Mouse (Mus musculus) right cerebral cortex, adult 18-20 months (tissue): ENCODE data around the gene Arhgap40.
A peak's percentile ranks its signal among the peaks of the same experiment; 100 is the strongest.

Source experiments
- DNase-seq: peaks from one replicate; pipeline ENCODE4 v3.0.0; 2022; ENCODE audit warnings: mixed read lengths

The Arhgap40 gene

DNA sequence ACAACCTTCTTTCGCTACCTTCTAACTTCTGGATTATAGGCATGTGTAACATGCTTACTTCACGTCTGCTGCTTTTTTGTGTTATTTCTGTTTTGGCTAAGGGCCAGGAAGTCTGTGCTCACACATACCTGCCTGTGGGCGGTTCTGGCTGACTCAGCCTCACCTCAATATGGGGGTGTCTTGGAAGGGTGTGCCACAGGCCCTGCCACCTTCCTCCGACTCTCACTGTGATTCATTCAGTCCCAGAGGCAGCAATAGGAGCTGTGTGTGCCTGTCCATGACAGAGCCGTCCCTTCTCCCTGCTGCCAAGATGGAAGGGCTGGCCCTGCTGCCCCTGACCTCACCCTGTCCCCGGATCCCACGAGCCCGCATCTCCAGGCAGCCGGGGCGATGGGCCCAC is at the start of gene Arhgap40:
Arhgap40 (plus strand) TSS at position 269 of the 400 bp plus-strand sequence.
- DNase-seq: peak; percentile 25

DNA sequence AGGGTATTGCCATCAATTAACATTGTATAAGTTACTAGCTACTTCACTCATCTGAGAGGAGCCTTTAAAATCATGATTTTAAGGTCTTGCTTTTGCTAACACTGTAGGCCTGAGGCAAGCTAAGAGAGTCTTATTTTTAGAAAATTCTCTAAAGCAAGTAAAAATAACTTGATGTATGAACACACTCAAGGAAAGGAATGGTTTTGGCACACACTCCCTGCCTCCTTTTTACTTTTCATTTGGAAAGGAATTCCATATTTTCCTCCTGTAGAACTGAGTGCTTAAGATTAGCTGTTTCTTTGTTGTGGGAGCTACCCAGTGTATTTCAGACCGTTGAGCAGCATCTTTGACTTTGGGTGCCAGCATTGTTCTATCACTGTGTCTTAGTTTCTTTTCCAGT is 38.4 kb upstream of the Arhgap40 start:
- no peak for DNase-seq

DNA sequence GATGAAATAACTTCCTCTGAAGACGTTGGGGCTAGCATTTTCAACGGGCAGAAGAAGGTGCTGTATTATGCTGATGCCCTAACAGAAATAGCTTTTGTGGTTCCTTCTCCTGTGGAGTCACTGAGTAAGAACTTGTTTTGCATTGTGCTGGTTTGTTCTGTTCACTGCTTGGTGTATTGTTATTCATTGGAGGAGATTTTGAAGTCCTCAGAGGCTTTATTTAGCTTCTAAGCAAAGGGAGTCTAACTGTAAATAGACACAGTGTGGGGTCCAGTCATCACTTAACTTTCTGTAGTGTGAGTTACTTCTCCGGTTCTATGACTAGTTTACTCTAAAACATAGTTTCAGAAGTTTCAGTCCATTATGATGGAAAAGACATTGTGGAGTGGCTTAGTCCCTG is 35.0 kb upstream of the Arhgap40 start:
- DNase-seq: no peak

DNA sequence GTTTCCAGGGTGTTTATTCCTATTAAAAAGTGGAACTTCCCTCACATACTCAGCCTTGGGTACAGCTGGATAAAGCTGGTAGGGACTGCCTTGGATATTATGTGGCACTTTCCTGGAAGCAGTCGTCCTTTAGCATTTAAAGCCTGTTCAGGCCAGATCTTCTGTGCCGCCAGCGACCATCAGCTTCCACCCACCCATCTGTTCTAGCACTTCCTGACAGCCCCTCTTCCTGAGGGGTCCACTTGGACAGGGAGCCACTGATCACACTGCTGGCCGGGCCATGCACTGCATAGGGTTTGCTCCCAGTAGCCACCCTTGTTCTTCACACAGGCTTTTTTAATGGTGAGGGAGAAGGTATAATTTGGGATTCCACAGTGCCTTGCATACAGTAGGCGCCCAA is 14.1 kb upstream of the Arhgap40 start:
- no peak for DNase-seq

DNA sequence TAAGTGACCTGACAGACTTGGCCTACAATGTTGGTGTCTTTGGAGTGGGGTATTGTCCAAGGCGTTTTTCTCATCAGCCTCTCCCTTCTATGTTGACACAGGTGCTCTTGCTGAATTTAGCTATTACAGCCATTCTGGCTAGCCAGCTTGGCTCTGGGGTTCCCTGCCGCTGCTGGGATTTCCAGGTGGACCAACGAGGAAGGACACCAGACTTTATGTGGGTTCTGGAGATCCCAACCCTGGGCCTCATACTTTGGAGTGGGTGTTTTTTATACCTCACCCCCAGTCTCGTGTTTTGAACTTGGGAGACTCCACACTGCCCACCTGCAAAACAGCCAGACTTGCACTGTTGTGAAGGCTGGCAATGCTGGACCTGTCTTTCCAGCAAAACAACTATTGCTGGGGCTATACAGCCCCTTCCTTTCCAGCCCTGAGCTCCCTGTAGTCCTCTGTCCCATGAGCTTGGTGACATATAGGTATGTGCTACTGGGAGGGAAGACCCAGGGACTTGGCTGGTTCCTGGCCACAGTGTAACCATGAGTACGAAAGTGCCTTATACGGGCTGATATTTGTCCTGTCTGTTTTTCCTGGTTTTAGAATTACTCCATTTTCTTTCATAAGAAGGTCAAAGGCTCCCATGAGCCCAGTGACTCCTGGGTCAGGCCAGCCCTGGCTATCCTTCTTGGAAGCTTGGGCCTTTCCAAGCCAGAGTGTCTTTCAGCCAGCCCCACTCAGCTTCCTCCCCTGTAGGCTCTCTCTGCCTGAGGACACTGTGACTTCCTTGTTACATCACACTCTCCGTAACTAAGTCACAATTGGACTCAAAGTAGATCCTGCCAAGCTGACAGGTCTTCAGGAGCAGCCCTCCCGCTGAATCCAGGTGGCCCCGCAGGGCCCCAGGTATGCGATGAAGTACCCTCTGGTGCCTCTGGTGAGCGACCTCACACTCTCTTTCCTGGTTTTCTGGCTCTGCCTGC is 10.5 kb upstream of the Arhgap40 start, which contains the start of gene Adig:
Adig (plus strand) TSS at position 777 of the 977 bp plus-strand sequence.
- no peak for DNase-seq

DNA sequence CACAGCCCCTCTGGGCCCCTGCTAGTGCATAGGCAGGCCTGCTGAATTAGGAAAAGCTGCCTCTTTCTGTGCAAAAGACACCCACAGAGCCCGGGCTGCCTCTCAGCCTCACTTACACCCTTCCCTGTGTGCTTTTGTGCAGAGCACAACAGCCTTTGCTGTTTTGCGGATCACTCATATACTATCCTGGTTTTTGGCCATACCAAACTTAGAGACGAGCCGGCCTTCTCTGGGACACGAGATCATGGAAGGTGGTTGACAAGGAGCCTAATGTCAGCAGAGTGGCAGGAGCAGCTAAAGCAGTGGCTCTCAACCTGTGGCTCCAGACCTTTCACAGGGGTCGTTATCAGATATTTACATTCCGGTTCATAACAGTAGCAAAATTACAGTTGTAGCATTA is 9.4 kb upstream of the Arhgap40 start:
- DNase-seq: no peak

DNA sequence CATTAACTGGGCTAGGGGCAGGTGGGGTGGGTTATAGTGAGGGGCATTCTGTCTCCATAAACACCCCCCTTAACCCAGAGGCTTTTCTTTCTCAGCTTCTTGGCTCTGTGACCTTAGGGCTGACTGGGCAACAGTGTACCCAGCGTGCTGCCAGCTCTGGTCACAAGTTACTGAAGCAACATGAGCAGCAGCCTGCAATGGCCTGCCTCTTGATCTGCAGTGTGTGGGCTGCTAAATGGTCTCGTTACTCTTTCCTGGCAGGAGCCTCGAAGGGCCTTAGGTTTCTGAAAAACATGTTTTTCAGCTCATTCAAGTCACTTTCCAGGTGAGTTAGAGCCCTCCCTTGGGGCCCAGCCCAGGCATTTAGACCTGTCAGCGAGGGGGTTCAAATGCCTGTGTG is 8.9 kb upstream of the Arhgap40 start:
- no peak for DNase-seq

DNA sequence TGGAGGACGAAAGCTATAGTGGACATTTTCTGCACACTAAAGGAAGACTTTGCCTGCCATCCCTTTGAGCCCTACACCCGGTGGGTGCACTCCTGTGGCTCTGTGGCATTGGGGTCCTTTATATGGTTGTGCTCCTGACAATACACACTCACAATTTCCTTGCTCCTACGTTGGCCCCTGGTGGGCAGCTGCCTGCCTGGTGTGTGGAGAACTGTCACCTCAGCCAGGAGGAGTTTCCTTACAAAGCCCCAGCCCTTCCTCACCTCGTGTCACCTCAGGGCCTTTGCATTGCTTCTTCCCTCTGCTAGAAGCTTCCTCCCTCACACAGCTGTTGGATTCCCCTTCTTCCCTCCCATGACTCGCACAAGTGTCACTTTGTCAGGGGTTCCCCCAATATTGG is 6.1 kb upstream of the Arhgap40 start:
- no peak for DNase-seq

DNA sequence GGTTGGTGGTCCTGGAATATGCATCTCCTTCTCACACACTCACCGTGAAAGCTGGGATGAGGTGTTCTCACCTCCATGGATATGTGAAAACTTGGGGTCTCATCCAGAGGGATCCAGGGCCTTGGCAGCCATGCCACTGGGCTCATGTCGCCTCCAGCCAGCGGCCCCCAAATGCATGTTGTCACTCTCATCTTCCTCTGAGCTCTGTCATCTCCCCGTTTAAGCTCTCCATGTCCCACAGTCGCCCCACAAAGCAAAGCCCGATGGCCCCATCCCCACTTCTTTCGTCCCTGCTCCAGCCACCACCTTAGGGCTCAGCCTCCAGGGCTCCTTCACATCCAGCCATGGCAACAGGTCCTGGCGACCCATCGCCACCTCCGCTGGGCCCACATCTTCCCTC is 5.5 kb upstream of the Arhgap40 start:
- DNase-seq: no peak

DNA sequence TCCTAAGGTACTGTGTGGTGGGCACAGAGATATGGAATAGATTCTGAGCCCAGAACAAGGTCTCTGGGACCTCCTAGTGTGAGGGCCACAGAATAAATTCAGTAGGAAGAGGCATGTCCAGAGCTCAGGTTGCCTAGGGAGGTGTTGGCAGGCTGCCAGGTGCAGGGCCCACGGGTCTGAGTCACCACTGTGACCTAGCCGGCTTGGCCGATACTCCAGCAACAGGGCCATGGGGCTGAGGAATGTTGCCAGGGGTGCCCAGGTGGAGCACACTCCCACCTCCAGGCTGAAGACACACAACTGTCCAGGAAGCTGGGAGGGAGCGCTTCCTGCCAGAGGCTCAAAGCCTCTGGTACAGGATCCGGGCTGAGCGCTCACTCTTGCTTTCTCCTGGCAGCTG is 1.9 kb upstream of the Arhgap40 start:
- DNase-seq: no peak

DNA sequence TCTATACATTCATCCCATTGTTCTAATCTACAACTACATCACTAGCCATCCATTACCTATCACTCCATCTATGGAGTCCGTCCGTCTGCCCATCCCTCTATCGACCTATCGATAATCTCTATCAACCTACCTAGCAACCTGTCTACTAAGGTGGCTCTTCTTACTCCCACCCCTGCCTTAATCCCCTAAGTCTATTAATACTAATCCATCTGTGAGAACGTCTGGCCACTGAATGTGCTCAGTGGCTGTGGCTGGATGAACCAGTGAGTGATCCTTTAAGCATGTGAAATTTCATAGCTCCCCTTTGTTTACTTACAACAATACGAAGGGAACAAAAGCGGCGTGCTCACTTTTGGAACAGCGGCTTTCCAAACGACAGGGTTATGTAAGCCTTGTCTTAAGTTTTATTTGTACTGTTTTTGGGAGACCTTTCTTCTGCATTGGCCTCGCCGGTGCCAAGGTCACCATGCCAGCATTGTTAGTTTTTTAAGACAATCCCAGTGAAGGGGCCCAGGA is 1.3 kb downstream of the Arhgap40 start:
- DNase-seq: no peak

DNA sequence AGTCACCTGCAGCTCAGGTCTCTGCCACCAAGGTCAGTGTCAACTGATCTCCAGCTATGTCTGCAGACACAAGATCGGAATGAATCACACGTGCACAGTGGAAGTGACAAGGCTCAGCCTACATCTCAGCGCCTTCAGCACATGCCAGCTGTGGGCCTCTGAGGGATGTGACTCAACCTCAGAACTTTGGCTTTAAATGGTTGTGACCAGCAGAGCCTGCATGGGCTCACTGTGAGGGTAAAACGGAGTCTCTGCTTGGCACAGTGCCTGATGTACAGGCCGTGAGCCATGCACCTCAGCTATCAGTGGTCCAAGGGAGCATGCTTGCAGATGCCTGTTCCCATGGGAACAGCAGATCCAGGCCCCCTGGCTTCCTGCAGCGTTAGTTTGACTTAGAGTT is 6.0 kb downstream of the Arhgap40 start:
- no peak for DNase-seq

DNA sequence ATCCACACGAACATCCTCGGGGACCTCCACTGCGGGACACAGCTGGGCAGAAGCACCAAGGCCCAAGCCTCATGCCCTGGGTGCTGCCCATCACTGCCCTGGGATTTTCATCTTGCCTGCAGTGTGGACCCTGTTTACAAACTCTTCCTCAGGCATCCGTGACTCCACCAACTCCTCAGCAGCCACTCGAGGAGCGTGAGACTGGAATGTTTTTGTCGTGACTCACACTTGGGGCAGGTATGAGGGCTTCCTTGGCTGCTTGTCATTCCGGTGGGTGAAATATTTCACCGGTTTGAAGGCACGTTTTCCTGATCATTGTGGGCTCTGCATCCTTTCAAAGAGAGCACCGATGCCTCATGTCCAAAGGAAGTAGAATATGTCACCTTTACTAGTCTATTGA is 6.5 kb downstream of the Arhgap40 start:
- no peak for DNase-seq

DNA sequence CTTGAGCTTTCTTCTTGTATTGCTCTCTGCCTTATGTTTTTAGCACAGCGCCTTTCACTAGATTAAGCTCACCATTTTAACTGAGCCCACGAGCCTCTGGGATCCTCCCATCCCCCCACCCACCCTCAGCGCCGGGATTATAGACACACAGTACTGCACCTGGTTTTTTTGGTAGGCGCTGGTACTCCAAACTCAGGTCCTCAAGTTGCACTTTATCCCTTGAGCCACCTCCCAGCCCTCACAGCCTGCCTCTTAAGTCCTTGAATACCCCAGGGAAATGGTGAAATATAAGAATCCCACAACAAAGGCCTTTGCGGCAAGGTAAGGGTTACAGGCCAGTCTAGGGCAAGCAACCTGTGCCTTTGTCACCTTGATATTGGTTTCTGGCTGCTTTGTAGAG is 7.2 kb downstream of the Arhgap40 start:
- DNase-seq: no peak

DNA sequence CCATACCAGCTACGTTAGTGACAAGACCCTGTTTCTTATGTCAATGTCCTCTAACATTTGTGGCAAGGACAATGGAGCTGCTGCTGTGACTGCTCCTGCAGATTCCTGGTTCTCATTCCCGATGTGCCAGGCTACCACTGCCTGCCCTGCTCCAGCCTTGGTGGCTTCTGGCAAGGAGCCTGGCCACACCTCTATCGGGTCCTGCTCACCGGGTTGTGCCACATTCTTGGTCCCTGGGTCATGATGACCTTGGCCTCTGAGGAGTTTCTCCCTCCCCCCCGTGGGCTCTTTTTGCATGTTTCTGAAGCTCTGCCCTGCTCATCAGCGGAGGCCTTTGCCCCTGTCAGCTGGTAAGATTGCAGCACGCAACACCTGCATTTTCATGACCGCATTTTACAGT is 10.5 kb downstream of the Arhgap40 start:
- DNase-seq: no peak

DNA sequence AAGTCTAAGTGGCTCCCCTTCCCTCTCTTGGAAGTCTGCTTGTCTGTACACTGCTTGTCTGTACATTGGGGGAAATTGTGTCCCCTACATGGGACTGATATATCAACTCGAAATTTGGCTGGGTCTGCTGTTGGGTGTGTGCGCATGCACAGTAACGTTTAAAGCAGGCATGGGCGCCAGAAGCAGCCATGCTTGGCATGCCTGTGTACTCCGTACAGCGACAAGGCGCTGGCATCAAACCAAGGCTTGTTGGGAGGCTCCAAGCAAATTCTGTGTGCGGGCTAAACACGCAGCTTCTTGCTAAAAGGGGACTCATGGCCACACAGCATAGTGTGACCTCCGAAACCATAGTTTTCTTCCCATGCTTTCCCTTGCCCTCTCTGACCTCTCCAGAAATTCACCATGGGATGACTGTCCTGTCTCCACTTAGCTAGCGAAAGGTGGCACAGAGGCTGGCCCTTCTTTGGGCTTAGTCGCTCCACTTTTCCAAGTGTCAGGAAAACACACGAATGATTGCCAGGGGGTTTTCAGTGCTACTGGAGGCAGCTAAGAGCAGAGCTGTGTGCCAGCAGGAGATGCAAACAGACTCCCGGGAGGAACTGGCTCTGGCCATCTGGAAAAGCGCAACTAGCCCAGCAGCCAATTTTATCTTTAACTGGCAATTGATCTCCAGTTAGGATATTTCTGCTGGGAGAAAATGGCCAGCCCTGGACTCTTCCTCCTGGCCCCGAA is 11.7 kb downstream of the Arhgap40 start:
- DNase-seq: no peak

DNA sequence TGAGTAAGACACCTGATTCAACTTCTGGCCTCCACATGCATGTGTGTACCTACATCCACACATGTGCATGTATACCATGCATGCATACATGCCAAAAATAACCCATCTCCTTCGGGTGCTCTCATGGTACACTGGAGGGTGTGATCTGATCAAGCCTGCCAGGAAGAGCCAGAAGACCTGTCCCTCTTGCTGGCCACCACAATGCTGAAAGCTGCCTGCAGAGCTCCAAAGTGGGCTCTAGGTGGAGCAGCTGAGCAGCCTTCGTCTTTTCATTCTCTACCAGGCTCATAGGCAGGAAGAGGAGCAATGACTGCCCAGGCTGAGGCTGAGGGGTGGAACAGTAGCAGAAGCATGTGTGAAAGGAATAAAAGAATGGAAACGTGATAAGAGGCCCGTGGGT is 21.5 kb downstream of the Arhgap40 start:
- peak; percentile 57 for DNase-seq

DNA sequence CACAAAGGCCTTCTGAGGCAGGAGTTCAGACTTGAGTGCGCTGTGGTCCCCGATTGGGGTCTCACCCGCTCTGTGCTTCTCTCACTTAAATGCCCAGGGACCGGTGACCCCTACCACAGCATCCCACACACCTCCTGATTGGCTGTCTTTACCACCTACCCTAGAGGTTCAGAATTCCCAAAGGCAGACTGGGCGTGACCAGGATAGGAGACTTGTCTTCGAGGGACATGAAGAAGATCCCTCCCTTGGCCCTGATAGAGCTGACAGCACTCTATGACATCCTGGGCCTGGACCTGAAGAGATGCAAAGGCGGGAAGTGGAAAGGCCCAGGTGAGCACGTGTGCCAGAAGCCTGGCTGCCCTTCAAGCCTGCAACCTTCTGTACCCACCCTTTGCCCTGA is 22.0 kb downstream of the Arhgap40 start:
- DNase-seq: no peak

DNA sequence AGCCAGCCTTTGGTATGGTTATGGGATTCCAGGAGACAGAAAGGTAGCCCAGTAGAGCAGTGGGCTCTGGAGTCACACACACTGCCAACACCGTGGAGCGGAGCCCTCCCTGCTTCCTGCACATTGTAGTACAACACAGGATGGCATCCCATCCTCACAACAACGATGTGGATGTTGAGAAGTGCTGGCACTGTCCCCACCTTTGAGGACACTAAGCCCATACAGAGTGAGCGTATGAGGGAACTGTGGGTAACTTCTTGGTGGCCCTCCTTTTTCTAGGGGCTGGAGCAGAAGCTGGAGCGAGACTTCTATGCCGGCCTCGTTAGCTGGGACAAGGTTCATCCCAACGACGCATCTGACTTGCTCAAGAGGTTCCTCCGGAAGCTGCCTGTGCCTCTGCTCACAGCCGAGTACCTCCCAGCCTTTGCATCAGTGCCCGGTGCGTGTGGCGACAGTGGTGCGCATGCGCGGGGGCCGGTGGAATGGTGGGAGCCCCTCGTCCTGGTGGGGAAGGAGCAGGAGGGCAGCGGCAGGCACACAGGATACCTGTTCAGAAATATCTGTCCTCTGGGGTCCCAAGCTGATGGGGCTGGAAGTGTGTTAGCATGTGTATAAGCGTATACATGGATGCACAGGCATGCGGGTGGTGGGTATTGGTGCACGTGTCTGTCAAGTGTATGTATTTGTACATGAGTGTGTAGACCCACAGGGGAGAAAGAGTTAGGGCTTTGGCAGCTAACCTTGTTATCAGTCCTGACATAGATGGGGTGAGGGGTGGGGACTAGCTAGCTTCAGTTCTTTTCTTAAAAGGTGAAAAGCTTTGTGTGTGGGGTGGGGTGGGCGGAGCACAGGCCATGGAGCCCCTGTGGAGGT is 27.1 kb downstream of the Arhgap40 start:
- DNase-seq: no peak

DNA sequence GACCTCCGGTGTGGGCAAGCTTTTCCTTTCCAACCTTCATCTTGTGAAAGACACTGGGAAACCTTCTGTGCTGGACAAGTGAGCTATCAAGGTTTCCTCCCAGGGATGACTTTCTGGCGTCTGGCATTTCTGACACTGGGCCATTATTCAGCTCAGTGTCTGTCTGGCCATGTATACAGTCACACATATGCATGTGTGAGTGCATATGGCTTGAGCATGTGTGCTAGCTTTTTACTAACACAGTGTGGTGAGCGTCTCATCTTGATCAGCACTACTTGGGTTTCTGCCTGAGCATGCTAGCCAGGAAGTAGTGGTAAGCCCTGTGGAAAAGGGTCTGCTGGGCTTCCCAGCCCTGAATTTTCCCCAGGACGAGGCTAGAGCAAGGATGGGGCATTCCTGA is 28.7 kb downstream of the Arhgap40 start:
- no peak for DNase-seq

DNA sequence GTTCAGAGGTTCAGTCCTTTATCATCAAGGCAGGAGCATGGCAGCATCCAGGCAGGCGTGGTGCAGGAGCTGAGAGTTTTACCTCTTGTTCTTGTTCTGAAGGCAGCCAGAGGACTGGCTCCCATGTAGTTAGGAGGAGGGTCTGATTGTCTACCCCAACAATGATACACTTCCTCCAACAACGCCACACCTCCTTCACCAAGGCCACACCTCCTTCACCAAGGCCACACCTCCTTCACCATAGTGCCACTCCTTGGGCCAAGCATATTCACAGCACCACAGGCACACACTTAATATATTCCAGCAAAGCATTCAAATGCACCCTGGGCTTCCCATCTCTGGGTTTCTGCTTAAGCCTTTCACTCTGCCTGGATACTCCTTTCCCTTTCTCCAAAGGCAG is 32.7 kb downstream of the Arhgap40 start:
- DNase-seq: no peak

DNA sequence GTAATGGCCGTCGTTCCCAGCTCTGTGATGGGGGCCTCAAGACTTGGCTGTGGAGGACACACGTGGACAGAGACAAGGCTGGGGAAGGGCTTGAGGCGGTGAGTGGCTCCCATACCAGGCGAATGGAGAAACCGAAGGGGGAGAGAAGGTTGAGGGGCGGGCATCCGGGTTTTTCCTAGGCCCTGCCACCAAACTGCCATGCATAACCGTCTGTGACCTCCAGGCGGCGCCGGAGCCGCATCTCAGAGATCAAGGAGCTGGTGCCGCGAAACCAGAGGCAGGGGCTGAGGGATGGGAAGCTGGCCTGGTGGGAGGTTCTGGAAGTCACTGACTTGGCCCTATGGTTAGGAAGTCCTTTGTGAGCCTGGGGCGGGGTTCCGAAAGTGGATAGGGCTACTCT is 34.2 kb downstream of the Arhgap40 start:
- peak; percentile 69 for DNase-seq

DNA sequence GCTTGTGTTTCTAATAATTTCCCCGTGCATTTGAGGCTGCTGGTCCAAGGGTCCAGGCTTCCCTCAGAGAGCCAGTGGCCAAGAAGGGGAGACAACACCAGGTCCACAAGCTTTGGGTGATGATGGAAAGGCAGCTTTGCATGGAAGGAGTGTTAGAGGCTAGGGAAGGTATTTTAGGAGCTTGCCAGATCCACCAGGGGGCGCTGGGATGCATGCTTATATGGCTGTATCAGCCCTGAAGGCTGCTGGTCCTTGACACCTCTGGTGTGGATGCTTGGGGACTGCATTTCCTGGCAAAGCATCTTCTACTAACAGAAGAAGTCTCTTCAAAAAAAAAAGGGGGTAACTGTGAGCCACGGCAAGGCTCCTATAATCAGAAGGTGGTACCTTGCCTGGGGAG is 37.5 kb downstream of the Arhgap40 start:
- peak; percentile 70 for DNase-seq
